Mouse (Mus musculus): ENCODE results near the gene Paqr9. TPM values are rescaled to one million over a fixed set of nuclear protein-coding genes. Genes with fewer than 3 reads are reported as not detected.

The Paqr9 gene
- total and polyA plus RNA-seq, 2 experiments from 2014 or later = 5.9 to 22.3 TPM

DNA sequence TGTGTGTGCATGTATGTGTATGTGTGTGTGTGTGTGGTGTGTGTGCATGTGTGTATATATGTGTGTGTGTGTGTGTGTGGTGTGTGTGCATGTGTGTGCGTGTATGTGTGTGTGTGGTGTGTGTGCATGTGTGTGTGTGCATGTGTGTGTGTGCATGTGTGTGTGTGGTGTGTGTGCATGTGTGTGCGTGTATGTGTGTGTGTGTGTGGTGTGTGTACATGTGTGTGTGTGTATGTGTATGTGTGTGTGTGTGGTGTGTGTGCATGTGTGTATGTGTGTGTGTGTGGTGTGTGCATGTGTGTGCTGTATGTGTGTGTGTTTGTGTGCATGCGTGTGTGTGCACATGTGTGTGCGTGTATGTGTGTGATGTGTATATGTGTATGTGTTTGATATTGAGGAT is 14.9 kb upstream of the Paqr9 start:
- 96% methylated on average over 4 of the region's 4 CpGs for WGBS
- TF ChIP-seq CTCF (IDR thresholded peaks at IDR 0.05; ENCODE audit: low read depth) = no peak

DNA sequence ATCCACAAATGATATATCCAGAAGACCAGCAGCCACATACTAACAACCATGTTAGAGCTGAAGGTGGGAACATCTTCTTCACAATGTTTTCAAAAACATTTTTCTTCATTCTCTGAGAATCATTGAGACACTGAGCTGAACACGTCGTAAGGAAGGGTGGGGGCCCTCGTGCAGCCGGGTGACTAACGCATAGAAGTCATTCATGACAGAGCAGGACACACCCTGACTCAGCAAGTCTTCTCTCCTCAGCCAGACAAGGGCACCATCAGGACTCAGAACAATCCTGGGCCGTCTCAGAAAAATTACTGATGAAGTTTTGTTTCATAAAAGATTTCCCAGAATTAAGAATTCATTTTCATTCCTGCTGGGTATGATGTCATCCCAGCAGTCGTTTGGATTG is 12.8 kb upstream of the Paqr9 start:
- WGBS = 53% methylated on average over 7 of the region's 7 CpGs
- no peaks in the 10 kb centered on the region for H3K36me3 ChIP-seq (ENCODE audit: insufficient read depth, low read length)
- no peak overlapping the region for H3K9ac ChIP-seq (replicated peaks; ENCODE audit: low read length)
- DNase-seq (ENCODE audit: low spot score) = no peak
- no peaks in the 10 kb centered on the region for H3K9me3 ChIP-seq (ENCODE audit: low read length)
- TF ChIP-seq CTCF (IDR thresholded peaks at IDR 0.05; ENCODE audit: low read depth) = no peak
- ATAC-seq = no peak
- H3K4me1 ChIP-seq (ENCODE audit: insufficient read depth, low read length) = no peaks in the 10 kb centered on the region
- no peak overlapping the region for H3K4me3 ChIP-seq (ENCODE audit: low read length)
- H3K4me2 ChIP-seq (ENCODE audit: low read depth, low read length) = no peak overlapping the region
- no peak overlapping the region for H3K27ac ChIP-seq
- no peaks in the 10 kb centered on the region for H3K27me3 ChIP-seq (ENCODE audit: insufficient read depth, low read length)

More for the DNA sequence above, 14.9 kb upstream of the Paqr9 start:
- DNase-seq (ENCODE audit: low spot score) (no peak), ATAC-seq (no peak)
- Histone ChIP-seq H3K27me3 (ENCODE audit: insufficient read depth, low read length) (no peaks in the 10 kb centered on the region), H3K9ac (replicated peaks; ENCODE audit: low read length) (no peak overlapping the region), H3K4me2 (ENCODE audit: low read depth, low read length) (no peak overlapping the region), H3K27ac (no peak overlapping the region), H3K9me3 (ENCODE audit: low read length) (no peaks in the 10 kb centered on the region), H3K36me3 (ENCODE audit: insufficient read depth, low read length) (no peaks in the 10 kb centered on the region), H3K4me3 (ENCODE audit: low read length) (no peak overlapping the region), H3K4me1 (ENCODE audit: insufficient read depth, low read length) (no peaks in the 10 kb centered on the region)

DNA sequence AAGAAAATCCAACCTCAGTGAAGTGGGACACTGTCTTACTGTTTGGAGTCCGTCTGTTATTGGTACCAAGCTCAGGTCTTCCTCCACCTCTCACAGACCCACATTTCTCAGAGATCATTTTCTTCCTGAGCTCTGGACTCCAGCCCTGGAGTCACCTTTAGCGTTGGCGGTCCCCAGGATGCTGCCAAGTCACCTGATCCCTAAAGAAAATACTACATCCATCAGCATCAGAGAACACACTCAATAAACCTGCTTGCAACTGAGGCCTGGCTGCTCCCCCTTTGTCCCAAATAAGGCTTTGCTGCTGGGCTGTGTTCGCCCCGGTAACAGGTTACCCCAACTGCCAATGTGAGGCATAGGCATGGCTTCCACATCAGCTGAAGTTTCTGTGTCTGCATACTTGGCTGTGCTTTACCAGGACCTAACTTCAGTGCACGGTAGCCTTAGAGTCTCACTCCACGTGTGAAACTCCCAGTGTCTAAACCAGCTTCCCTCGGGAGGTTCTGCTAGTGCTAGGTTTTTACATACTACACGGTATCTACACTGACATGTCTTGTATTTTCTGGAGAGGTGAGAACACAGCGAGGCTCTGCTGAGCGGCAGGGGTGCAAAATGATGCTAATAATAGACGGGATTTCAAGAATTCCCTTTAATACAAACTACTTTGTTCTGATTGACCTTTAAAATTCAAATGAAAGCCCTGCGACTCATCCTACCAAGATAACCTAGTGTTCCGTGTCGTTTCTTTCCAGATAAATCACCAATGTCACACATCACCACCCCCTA is 9.6 kb upstream of the Paqr9 start:
- no peak for DNase-seq (ENCODE audit: low spot score)
- Histone ChIP-seq H3K9me3 (ENCODE audit: low read length) (no peaks in the 10 kb centered on the region), H3K4me3 (ENCODE audit: low read length) (no peak overlapping the region), H3K9ac (replicated peaks; ENCODE audit: low read length) (no peak overlapping the region), H3K27me3 (ENCODE audit: insufficient read depth, low read length) (no peaks in the 10 kb centered on the region), H3K36me3 (ENCODE audit: insufficient read depth, low read length) (no peaks in the 10 kb centered on the region), H3K4me1 (ENCODE audit: insufficient read depth, low read length) (no peaks in the 10 kb centered on the region), H3K4me2 (ENCODE audit: low read depth, low read length) (no peak overlapping the region), H3K27ac (no peak overlapping the region)
- no peak for ATAC-seq
- no peak for TF ChIP-seq CTCF (IDR thresholded peaks at IDR 0.05; ENCODE audit: low read depth)
- 59% methylated on average over 15 of the region's 15 CpGs for WGBS

DNA sequence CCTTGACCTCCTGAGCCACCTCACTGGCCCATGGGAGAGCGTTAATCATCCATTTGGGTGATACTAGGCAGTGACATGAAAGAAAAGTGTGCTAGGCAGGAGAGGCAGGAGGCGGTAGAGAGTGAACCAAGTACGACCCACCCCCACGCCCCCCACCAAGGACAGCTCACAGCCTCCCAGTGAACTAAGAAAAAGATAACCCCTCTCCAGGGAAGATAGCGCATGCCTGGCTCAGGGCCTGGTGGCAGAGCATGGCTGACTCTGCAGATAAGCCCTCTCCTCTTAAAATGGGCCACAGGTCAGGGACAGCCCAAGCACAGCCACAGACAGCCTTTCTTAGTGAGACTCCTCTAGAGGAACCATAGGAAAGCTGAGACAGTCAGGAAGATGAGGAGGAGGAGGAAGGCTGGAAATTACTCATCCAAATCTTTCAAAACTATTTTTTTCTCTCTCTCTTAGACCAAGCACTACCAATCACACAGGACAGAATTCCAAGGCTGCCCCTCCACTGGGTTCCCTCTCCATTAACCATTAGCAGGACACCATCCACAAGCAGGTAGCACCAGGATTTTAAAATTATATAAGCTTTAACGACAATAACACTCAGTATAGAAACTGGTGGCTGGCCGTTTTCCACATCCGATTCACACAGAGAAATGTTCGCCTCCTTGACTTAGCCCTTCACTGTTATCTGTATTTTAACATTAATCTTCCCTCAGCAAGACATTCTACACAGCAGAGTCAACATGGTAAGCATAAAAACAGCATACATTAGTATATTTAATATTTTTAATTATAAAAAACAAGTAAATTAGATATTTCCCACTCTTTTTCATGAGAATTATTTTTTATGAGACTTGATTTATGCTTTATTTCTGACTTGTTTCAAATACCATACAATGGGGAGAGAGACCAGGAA is 8.3 kb upstream of the Paqr9 start:
- H3K36me3 ChIP-seq (ENCODE audit: insufficient read depth, low read length) = no peaks in the 10 kb centered on the region
- no peak for DNase-seq (ENCODE audit: low spot score)
- no peaks in the 10 kb centered on the region for H3K27me3 ChIP-seq (ENCODE audit: insufficient read depth, low read length)
- no peak overlapping the region for H3K27ac ChIP-seq
- H3K4me1 ChIP-seq (ENCODE audit: insufficient read depth, low read length) = no peaks in the 10 kb centered on the region
- ATAC-seq = no peak
- H3K9ac ChIP-seq (replicated peaks; ENCODE audit: low read length) = no peak overlapping the region
- no peak overlapping the region for H3K4me3 ChIP-seq (ENCODE audit: low read length)
- H3K4me2 ChIP-seq (ENCODE audit: low read depth, low read length) = no peak overlapping the region
- no peaks in the 10 kb centered on the region for H3K9me3 ChIP-seq (ENCODE audit: low read length)
- TF ChIP-seq CTCF (IDR thresholded peaks at IDR 0.05; ENCODE audit: low read depth) = no peak
- 68% methylated on average over 9 of the region's 9 CpGs for WGBS

DNA sequence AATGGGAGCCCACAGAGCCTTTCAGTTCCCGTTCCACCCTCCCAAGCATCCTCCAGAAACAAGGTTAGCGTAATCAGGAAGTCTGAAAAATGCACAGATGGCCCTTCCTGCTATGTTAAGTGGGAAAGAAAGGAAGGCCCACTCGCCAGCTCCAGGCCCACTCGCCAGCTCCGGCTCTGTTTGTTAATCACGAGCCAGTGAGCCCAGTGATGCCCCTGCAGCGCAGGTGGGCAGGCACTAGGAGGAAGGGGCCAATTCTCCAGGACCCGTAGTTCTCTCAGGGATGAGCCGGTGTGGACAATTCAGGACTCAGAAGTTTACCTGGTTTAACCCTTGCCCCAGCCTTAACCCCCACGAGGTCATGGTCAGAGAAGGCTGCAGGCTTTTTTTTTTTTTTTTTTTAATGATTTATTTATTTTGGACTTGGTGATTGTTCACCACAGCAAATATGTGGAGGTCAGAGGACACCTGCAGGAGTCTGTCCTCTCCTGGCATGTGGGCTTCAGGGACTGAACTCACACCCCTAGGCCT is 7.2 kb upstream of the Paqr9 start:
- Histone ChIP-seq H3K9me3 (ENCODE audit: low read length) (no peaks in the 10 kb centered on the region), H3K27ac (no peak overlapping the region), H3K4me2 (ENCODE audit: low read depth, low read length) (no peak overlapping the region), H3K9ac (replicated peaks; ENCODE audit: low read length) (no peak overlapping the region), H3K36me3 (ENCODE audit: insufficient read depth, low read length) (no peaks in the 10 kb centered on the region), H3K4me1 (ENCODE audit: insufficient read depth, low read length) (no peaks in the 10 kb centered on the region), H3K27me3 (ENCODE audit: insufficient read depth, low read length) (no peaks in the 10 kb centered on the region), H3K4me3 (ENCODE audit: low read length) (no peak overlapping the region)
- no peak for ATAC-seq
- no peak for DNase-seq (ENCODE audit: low spot score)
- 63% methylated on average over 10 of the region's 10 CpGs for WGBS
- no peak for TF ChIP-seq CTCF (IDR thresholded peaks at IDR 0.05; ENCODE audit: low read depth)

DNA sequence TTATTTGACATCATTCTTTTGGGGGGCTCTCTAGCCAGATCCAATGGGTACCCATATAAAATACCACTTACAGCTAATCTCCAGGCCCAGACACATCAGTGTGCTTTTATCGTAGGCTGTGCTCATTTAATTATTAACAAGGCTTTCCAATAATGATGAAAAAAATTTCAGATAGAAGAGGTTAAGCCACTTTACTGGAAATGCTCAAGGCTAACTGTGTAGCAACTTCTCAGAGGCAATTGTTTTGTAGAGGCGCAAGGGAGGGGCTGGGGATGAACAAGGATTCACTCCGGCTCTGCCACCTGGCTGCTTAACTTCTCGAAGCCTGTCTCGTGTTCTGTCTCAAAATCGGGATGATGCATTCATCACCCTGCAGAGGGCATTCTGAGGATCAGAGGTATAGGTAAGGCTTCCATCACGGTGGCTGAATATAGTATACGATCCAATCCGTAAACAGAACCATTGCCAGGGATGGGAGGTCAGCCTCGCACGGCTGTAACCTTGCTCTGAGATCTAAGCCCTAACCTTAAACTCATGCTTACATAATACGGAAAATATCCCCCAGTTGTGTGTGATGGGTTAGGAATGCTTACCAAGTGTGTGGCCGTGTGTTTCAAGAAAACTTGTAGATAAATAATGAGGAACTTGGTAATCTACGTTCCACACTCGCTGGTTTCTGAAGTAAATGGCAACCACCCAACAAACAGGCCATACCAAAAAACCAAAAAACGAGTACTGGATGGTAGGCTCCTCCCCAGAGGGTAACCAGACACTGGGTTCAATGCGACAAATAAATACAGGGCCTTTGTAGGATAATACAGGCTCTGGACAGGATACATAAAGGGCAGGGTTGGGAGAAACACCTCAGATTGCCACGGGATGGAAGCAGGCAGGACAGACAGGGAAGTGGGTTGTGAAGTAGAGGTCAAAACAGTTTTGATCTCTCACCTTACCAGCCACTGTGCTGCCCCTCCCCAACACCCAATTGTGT is 4.9 kb upstream of the Paqr9 start:
- no peaks in the 10 kb centered on the region for H3K4me1 ChIP-seq (ENCODE audit: insufficient read depth, low read length)
- no peak overlapping the region for H3K4me3 ChIP-seq (ENCODE audit: low read length)
- H3K36me3 ChIP-seq (ENCODE audit: insufficient read depth, low read length) = no peaks in the 10 kb centered on the region
- ATAC-seq (no peak), DNase-seq (ENCODE audit: low spot score) (no peak)
- H3K4me2 ChIP-seq (ENCODE audit: low read depth, low read length) = no peak overlapping the region
- H3K27ac ChIP-seq = no peak overlapping the region
- H3K9me3 ChIP-seq (ENCODE audit: low read length) = no peaks in the 10 kb centered on the region
- WGBS = 85% methylated on average over 18 of the region's 18 CpGs
- no peak for TF ChIP-seq CTCF (IDR thresholded peaks at IDR 0.05; ENCODE audit: low read depth)
- no peak overlapping the region for H3K9ac ChIP-seq (replicated peaks; ENCODE audit: low read length)
- H3K27me3 ChIP-seq (ENCODE audit: insufficient read depth, low read length) = no peaks in the 10 kb centered on the region

Measured in hindbrain, postnatal 0 days (tissue).